Mouse (Mus musculus) kidney, postnatal 36 days (tissue): ENCODE results near the gene Spam1.

ENCODE experiments used
- DNase-seq, 2 experiments: peaks; one replicate each; pipeline ENCODE4 v3.0.0; 2021 to 2022; ENCODE audit warnings: mixed read lengths in 2 of 2

Gene Spam1

GRCm38 (mm10) chr6:24790888-24791287, at the start of gene Spam1:
TSS of gene Spam1 (plus strand) at chr6:24791188.
- DNase-seq = no peak

GRCm38 (mm10) chr6:24748029-24748428, 43.0 kb upstream of the Spam1 start, which contains the start of gene Hyal4:
TSS of gene Hyal4 (plus strand) at chr6:24748329.
- no peak for DNase-seq

- DNase-seq = no peak
These were observed 31.7 kb upstream of the Spam1 start for GRCm38 (mm10) chr6:24759281-24759680.

GRCm38 (mm10) chr6:24766261-24766660, 24.7 kb upstream of the Spam1 start:
- DNase-seq = no peak

- no peak for DNase-seq
These were observed 11.8 kb upstream of the Spam1 start for GRCm38 (mm10) chr6:24779182-24779581.

- no peak for DNase-seq
These were observed 31.1 kb downstream of the Spam1 start for GRCm38 (mm10) chr6:24822070-24822469.
